Mouse (Mus musculus) forebrain, embryonic 13.5 days (tissue): ENCODE data around the gene Nup210l. TPM values are rescaled to one million over a fixed set of nuclear protein-coding genes. Genes with fewer than 3 reads are reported as not detected.

Source experiments
- ATAC-seq: fragments of 200-750 bp; cut with Nextera tagmentation; 2 replicates; pipeline ENCODE4 v1.8.0; 2017
- H3K27ac ChIP-seq: fragments of 300-500 bp; sonication (generic); 2 replicates; pipeline ENCODE4 v1.5.1; 2015; ENCODE audit warnings: inconsistent platforms, mild to moderate bottlenecking, moderate library complexity
- H3K27me3 ChIP-seq: fragments of 300-500 bp; sonication (generic); 2 replicates; pipeline ENCODE4 v1.6.1; 2015; ENCODE audit warnings: mild to moderate bottlenecking, inconsistent platforms
- H3K36me3 ChIP-seq: fragments of 300-500 bp; sonication (generic); 2 replicates; pipeline ENCODE4 v1.6.1; 2015; ENCODE audit warnings: mild to moderate bottlenecking, inconsistent platforms; ENCODE audit not compliant: poor library complexity, severe bottlenecking
- H3K4me1 ChIP-seq: fragments of 300-500 bp; sonication (generic); 2 replicates; pipeline ENCODE4 v1.6.1; 2015; ENCODE audit warnings: inconsistent platforms
- H3K4me2 ChIP-seq: fragments of 300-500 bp; sonication (generic); 2 replicates; pipeline ENCODE4 v1.6.1; 2015; ENCODE audit warnings: inconsistent platforms, mild to moderate bottlenecking, moderate library complexity
- H3K4me3 ChIP-seq: fragments of 300-500 bp; sonication (generic); 2 replicates; pipeline ENCODE4 v1.5.1; 2015; ENCODE audit warnings: mild to moderate bottlenecking, inconsistent platforms
- H3K9ac ChIP-seq: fragments of 300-500 bp; sonication (generic); 2 replicates; pipeline ENCODE4 v1.6.1; 2015; ENCODE audit warnings: mild to moderate bottlenecking, inconsistent platforms
- H3K9me3 ChIP-seq: fragments of 300-500 bp; sonication (generic); replicated peaks from 2 replicates; pipeline ENCODE4 v1.6.1; 2016; ENCODE audit warnings: inconsistent platforms
- WGBS: fragments of 180-500 bp; shearing (Covaris S2); methylation state at CpG from one replicate; pipeline ENCODE4 v1.1.7; 2015; 5-methylcytosine and 5-hydroxymethylcytosine counted together
- polyA plus RNA-seq: library from polyadenylated mRNA; unstranded; fragments of >200 nt; fragmentation: Nextera tagmentation; extraction: Ambion mirVana; gene quantifications from 2 replicates; pipeline ENCODE4 v1.2.1, GENCODE M21; 2015

Gene Nup210l
- polyA plus RNA-seq, 1 experiment from 2014 or later, result 0.34 TPM

DNA sequence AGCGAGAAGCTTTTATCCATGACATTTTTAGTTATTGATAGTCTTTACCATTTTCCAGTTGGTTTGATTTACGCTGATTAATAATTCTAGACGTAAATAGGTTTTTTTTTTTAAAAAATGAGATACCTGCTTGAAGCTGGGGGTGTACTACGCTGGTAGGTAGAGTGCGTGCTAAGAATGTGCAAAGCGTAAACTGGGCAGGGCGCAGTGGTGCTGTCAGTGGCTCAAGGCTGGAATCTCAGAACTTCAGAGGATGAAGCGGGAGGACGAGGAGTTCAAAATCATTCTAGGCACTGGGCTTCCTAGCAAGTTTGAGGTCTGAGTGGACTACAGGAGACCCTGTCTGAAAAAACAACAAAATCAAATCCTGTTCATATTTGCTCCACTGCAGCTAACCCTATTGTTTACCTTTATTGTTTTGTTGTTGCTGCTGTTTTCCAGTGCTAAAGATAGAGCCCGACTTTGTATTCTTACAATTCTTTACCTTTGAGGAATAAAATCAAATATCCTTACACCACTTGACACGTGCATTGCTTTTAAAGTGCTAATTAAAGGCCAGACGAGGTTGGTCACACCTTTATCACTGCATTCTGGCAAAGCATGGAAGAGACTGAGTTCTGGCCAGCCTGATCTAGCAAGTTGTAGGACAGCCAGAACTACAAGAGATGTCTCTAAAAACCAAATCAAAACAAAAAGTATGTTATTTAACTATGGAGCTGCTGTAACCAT, 110.2 kb downstream of the Nup210l start:
- Histone ChIP-seq H3K9ac (peak overlapping the region; percentile 87), H3K4me2 (peak overlapping the region; percentile 94), H3K4me3 (peak overlapping the region; percentile 95), H3K4me1 (peaks cover 25% of the 10 kb centered on the region), H3K9me3 (no peaks in the 10 kb centered on the region), H3K36me3 (peaks cover 28% of the 10 kb centered on the region), H3K27ac (peak overlapping the region; percentile 49), H3K27me3 (no peaks in the 10 kb centered on the region)
- peak; percentile 56 for ATAC-seq
- 14% methylated on average over 12 of the region's 12 CpGs for WGBS

DNA sequence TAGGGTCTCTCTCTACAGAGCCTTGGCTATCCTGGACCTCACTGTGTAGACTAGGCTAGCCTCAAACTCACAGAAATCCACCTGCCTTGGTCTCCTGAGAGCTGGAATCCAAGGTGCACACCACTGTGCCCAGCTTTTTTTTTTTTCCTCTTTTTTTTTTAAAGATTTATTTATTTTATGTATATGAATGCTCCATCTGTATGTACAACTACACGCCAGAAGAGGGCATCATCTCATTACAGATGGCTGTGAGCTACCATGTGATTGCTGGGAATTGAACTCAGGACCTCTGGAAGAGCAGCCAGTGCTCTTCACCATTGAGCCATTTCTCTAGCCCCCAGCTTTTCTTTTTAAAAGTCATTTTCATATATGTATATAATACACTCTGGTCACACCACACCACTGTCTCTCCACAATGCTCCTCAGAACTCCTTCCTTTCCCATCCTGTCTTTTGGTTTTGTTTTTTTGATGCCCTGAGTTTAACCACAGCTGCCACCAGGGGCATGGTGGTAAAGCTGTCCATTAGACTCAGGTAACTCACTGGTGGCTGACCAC, 112.0 kb downstream of the Nup210l start:
- WGBS, result 52% methylated on average over 1 of the region's 1 CpGs
- no peak overlapping the region for H3K4me3 ChIP-seq
- no peaks in the 10 kb centered on the region for H3K27me3 ChIP-seq
- no peak overlapping the region for H3K9ac ChIP-seq
- peaks cover 12% of the 10 kb centered on the region for H3K36me3 ChIP-seq
- peaks cover 33% of the 10 kb centered on the region for H3K4me1 ChIP-seq
- H3K9me3 ChIP-seq, result no peaks in the 10 kb centered on the region
- H3K4me2 ChIP-seq, result no peak overlapping the region
- no peak overlapping the region for H3K27ac ChIP-seq
- ATAC-seq, result no peak

DNA sequence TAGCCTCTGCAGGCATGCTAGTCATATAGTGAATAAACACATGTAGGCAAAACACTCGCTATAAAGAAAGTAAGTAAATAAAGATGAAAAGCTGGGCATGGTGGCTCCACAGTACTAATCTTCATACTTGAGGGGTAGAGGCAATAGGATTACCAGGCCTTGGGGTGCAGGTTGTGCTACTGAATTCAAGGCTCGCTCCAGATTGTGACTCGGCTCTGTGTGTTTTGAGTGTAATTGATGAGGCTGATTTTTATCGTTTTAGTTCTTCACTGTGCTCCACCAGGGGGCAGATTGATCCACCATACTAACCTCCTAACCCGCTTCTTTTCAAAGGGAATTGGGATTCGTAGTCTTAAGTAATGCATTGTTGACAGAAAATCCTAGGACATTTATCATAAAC, 116.2 kb downstream of the Nup210l start:
- Histone ChIP-seq H3K36me3 (peaks cover 8% of the 10 kb centered on the region; the same call in 1 of the 2 replicates), H3K9me3 (no peaks in the 10 kb centered on the region), H3K4me2 (peak overlapping the region; percentile 84), H3K4me1 (peaks cover 13% of the 10 kb centered on the region), H3K4me3 (peak overlapping the region; percentile 44), H3K27ac (peak overlapping the region; percentile 70; the same call in 1 of the 2 replicates), H3K9ac (peak overlapping the region; percentile 65; the same call in 1 of the 2 replicates), H3K27me3 (no peaks in the 10 kb centered on the region)
- peak; percentile 63 for ATAC-seq
- WGBS, result 10% methylated on average over 6 of the region's 6 CpGs

DNA sequence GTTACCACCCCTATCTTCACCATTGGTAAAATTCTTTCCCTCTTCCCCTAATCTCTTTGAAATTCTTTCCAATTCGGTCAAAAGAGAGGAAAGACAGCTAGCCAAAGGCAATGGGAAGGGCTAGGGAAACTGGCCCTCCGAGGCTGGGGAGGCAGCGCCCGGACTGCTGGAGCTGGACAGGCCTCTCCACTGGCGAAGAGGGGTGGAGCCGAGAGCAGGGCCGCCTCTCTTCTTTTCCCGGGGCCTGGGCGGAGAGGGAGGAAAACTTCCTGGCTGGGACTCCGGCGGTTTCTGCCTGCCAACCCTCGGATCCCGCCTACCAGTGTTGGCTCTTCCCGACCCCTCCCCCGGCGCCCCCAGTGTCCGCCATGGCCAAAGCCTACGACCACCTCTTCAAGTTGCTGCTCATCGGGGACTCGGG, 116.6 kb downstream of the Nup210l start:
- Histone ChIP-seq H3K27me3 (no peaks in the 10 kb centered on the region), H3K4me2 (peak overlapping the region; percentile 84), H3K4me3 (peak overlapping the region; percentile 44), H3K4me1 (peaks cover 13% of the 10 kb centered on the region), H3K36me3 (peaks cover 11% of the 10 kb centered on the region; the same call in 1 of the 2 replicates), H3K9ac (peak overlapping the region; percentile 65), H3K27ac (peak overlapping the region; percentile 70), H3K9me3 (no peaks in the 10 kb centered on the region)
- WGBS, result under 1% methylated on average over 15 of the region's 20 CpGs
- ATAC-seq, result peak; percentile 84

DNA sequence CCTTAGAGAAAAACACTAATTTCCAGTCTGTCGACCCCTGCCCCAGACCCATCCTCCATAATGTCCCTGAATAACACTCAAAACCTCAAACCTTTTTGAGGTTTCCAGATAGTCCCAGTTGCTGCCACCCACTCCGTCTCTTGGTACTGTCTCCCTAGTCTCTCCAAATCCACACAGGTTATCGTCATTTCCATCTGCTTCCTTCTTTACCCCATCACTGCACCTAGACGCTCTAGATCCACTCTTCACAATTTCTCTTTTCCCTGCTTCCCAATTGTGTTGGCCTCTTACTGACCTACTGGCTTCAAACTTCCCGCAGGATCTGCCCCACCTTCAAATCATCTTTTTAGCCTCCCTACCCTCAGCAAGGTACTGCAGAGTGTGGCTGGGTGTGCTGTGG, 117.2 kb downstream of the Nup210l start:
- peak overlapping the region; percentile 65 for H3K9ac ChIP-seq
- WGBS, result 24% methylated on average over 5 of the region's 5 CpGs

DNA sequence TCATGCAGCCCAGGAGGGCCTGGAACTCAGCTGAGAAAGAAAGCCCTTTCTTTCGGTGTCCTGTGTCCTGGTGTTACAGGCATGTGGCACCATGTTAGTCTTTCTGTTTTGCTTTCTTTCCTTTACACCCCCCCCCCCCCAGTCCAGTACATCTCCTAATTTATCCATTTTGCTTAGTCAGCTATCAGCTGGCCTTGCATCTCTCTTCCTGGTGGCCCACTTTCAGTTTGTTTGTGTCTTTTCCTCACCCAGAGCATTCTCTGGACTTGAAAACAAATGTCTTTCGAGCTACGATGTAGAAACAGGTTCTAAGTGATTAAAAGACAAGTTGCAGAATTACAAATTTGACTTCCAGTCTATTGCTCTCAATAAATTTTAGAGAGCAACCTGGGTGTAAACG, 118.5 kb downstream of the Nup210l start:
- Histone ChIP-seq H3K36me3 (peaks cover 11% of the 10 kb centered on the region; the same call in 1 of the 2 replicates), H3K9me3 (no peaks in the 10 kb centered on the region), H3K9ac (no peak overlapping the region), H3K4me3 (no peak overlapping the region), H3K4me2 (no peak overlapping the region), H3K4me1 (peaks cover 13% of the 10 kb centered on the region), H3K27me3 (no peaks in the 10 kb centered on the region), H3K27ac (no peak overlapping the region)
- no peak for ATAC-seq
- WGBS, result 89% methylated on average over 4 of the region's 4 CpGs

More for the DNA sequence above, 117.2 kb downstream of the Nup210l start:
- H3K4me1 ChIP-seq, result peaks cover 13% of the 10 kb centered on the region
- no peak overlapping the region for H3K27ac ChIP-seq
- H3K9me3 ChIP-seq, result no peaks in the 10 kb centered on the region
- H3K36me3 ChIP-seq, result peaks cover 11% of the 10 kb centered on the region; the same call in 1 of the 2 replicates
- peak overlapping the region; percentile 44 for H3K4me3 ChIP-seq
- no peak for ATAC-seq
- H3K4me2 ChIP-seq, result peak overlapping the region; percentile 84
- no peaks in the 10 kb centered on the region for H3K27me3 ChIP-seq

DNA sequence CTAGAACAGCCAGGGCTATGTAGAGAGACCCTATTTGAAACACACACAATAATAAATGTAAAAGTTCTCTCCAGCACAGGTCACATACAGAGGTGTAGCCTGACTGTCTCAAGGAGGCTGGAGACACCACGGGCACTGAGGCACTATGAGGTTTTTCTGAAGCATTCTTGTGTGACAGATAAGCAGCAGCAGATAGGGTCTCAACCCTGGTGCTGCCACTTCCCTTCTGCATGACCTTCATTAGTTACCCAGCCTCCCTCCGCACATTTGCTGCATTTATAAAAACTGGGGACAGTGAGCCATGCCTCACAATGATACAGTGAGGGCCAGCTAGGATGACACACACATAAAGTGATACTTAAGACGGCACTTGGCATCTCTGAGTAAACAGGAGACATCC, 119.0 kb downstream of the Nup210l start:
- H3K9me3 ChIP-seq, result no peaks in the 10 kb centered on the region
- no peaks in the 10 kb centered on the region for H3K27me3 ChIP-seq
- no peak for ATAC-seq
- H3K27ac ChIP-seq, result no peak overlapping the region
- H3K9ac ChIP-seq, result no peak overlapping the region
- peaks cover 13% of the 10 kb centered on the region for H3K4me1 ChIP-seq
- 86% methylated on average over 3 of the region's 3 CpGs for WGBS
- peaks cover 11% of the 10 kb centered on the region; the same call in 1 of the 2 replicates for H3K36me3 ChIP-seq
- no peak overlapping the region for H3K4me3 ChIP-seq
- H3K4me2 ChIP-seq, result no peak overlapping the region

DNA sequence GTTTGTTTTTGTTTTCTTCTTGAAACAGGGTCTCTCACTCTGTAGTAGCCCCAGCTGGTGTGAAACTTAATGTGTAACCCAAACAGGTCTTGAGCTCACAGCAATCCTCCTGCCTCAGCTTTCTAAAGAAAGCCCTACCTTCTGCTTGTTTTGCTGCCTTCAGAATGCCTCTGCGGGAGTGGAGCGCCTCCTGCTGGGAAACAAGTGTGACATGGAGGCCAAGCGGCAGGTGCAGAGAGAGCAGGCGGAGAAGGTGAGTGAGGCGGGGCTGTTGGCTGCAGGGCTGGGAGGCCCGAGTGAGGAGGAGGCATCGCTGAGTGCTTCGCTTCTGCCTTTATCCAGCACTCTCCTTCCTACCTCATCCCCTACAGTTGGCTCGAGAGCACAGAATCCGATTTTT, 120.4 kb downstream of the Nup210l start:
- H3K27me3 ChIP-seq, result no peaks in the 10 kb centered on the region
- H3K36me3 ChIP-seq, result peaks cover 11% of the 10 kb centered on the region; the same call in 1 of the 2 replicates
- H3K4me3 ChIP-seq, result no peak overlapping the region
- H3K27ac ChIP-seq, result no peak overlapping the region
- no peak overlapping the region for H3K4me2 ChIP-seq
- ATAC-seq, result no peak
- H3K4me1 ChIP-seq, result peaks cover 13% of the 10 kb centered on the region
- 86% methylated on average over 10 of the region's 10 CpGs for WGBS
- no peaks in the 10 kb centered on the region for H3K9me3 ChIP-seq
- no peak overlapping the region for H3K9ac ChIP-seq

DNA sequence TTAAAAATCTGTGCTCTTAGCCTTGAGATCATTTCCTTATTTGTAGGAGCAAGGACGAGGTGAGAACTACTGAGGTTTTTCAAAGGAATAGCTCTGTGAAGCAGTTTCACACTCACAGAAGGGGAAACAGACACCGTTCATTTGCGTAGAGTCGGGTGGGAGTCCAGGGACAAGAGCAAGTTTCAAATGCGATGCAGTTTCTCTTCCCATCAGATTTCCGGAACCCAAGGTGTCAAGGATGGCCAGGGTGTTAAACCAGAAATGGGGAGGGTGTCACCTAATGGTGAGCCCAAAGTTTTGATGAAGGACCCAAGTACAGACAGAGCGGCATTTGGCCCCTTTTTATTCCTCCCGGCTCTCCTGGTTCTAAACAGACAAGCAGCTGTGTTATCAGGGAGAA, 127.1 kb downstream of the Nup210l start:
- peak overlapping the region; percentile 88 for H3K4me3 ChIP-seq
- H3K27ac ChIP-seq, result no peak overlapping the region; the same call in 1 of the 2 replicates
- WGBS, result 21% methylated on average over 8 of the region's 8 CpGs
- peak overlapping the region; percentile 88 for H3K4me2 ChIP-seq
- no peaks in the 10 kb centered on the region for H3K27me3 ChIP-seq
- H3K36me3 ChIP-seq, result peaks cover 22% of the 10 kb centered on the region
- no peak for ATAC-seq
- no peaks in the 10 kb centered on the region for H3K9me3 ChIP-seq
- H3K9ac ChIP-seq, result peak overlapping the region; percentile 89
- H3K4me1 ChIP-seq, result peaks cover 8% of the 10 kb centered on the region

DNA sequence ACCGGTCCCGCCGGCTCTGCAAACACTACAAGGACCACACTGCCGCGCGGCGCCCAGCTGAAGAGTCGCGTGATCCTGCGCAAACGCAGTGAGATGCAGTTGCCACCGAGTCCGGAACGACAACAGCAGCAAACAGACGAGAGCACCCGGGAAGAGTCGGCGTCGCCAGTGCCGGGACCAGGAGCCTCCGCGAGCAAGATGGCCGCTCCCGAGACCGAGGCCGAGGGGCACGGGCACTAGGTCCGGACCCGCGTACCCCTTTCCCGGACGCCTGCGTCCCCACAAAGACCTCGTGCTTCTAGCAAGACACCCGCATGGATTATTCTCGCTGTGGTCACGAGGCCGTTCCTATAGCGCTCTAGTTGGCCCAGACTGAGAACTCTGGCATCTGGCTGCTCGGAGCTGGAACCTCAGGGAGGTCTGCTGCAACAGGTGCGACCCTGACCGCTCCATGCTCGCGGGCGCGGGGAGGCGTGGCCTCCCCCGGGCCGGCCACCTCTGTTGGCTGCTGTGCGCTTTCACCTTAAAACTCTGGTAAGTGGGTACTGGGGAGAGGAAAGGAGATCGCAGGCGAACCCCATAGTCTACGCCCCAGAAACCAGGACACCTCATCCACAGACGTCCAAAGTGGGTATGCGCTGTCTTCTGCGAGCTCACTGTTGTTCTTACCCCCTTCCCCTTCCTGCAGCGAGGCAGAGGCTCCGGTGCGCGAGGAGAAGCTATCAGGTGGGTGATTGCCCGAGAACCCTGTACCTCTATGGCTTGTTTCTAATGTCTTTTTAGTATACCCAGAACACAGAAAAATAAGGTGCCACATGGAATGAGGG, 127.8 kb downstream of the Nup210l start, which contains the start of gene Jtb:
Gene Jtb, plus strand, starts transcription at position 91 of the 827 bp plus-strand sequence.
- peak within 1 kb of the TSS; percentile 88 for H3K4me3 ChIP-seq
- H3K36me3 ChIP-seq, result peaks cover 28% of the 10 kb centered on the region
- H3K9me3 ChIP-seq, result no peaks in the 10 kb centered on the region
- ATAC-seq, result peak; percentile 99
- H3K4me2 ChIP-seq, result peak within 1 kb of the TSS; percentile 88
- WGBS, result under 1% methylated on average over 61 of the region's 61 CpGs
- peak within 1 kb of the TSS; percentile 87 for H3K27ac ChIP-seq
- H3K9ac ChIP-seq, result peak within 1 kb of the TSS; percentile 89
- no peaks in the 10 kb centered on the region for H3K27me3 ChIP-seq
- H3K4me1 ChIP-seq, result peaks cover 8% of the 10 kb centered on the region

DNA sequence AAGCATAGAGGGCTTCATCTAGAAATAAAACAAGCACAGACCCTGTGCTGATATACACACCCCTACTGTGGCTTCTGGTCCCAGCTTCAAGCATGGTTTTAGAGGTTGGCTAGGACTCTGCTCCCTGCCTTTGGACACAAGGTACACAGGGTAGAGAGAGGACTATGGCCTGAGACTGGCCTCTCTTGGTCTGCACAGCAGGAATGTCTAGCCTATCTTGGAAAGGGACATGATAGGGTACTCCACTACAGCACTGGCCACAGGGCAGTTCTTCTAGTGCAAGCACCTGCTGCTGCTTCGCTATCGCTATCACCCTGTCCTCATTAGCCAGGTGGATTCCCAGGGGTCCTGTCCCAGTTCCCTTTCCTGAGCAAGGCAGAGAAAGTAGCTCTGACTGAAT, 137.3 kb downstream of the Nup210l start:
- H3K4me3 ChIP-seq, result no peak overlapping the region
- no peak overlapping the region for H3K27ac ChIP-seq
- ATAC-seq, result no peak
- peaks cover 7% of the 10 kb centered on the region for H3K36me3 ChIP-seq
- no peak overlapping the region for H3K9ac ChIP-seq
- H3K9me3 ChIP-seq, result no peaks in the 10 kb centered on the region
- WGBS, result 82% methylated on average over 2 of the region's 2 CpGs
- H3K4me2 ChIP-seq, result no peak overlapping the region
- no peaks in the 10 kb centered on the region for H3K27me3 ChIP-seq
- peaks cover 17% of the 10 kb centered on the region for H3K4me1 ChIP-seq
